Mouse (Mus musculus): ENCODE measurements around the gene Amigo1. TPM values are rescaled to one million over a fixed set of nuclear protein-coding genes. Genes with fewer than 3 reads are reported as not detected.

Amigo1 gene
- total and polyA plus RNA-seq, 3 experiments, result 4.6 to 9.5 TPM; not detected in 1

DNA sequence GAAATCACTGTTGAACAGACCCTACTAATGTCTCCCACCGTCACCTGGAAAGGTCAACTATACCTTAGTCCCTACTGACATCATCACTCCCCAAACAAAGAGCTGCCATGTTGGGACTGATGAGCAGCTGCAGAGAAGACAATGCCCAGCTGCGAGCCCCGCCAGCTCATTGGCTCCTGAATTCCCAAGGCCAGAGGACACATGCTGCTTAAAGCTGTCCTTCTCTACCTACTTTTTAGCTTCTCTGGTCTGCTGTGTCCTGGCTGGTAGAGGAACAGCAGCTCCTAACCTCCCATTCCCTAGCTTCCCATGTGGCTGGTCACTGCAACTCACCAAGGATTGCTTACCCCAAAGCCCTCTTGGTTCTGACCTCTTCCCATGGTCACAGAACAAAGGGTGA lies 33.8 kb upstream of the Amigo1 start:
- H3K9ac ChIP-seq (ENCODE audit: control insufficient read depth, low read depth, low read length, poor library complexity, severe bottlenecking), result no peak overlapping the region
- no peak overlapping the region for H3K27ac ChIP-seq (ENCODE audit: control insufficient read depth, low read depth, low read length)
- no peak for DNase-seq (ENCODE audit: low read depth, low spot score)
- peaks cover 2 to 7% of the 10 kb centered on the region in 2 experiments; a peak in 2 of 4 replicates for H3K27me3 ChIP-seq (ENCODE audit: control insufficient read depth in 1 of 2, insufficient read depth in 2 of 2, low read length in 2 of 2)
- TF ChIP-seq HCFC1 (IDR thresholded peaks at IDR 0.05; ENCODE audit: low read depth, low read length) (no peak), MYB (IDR thresholded peaks at IDR 0.05; ENCODE audit: low read depth, low read length) (no peak), E2F4 (IDR thresholded peaks at IDR 0.05; ENCODE audit: borderline replicate concordance, low read depth, low read length) (no peak), MEF2A (IDR thresholded peaks at IDR 0.05; ENCODE audit: extremely low read depth, insufficient replicate concordance, low read depth, low read length, poor library complexity, severe bottlenecking) (no peak), POLR2AphosphoS2 (IDR thresholded peaks at IDR 0.05; ENCODE audit: low read length) (no peak), EP300 (IDR thresholded peaks at IDR 0.05; ENCODE audit: low read depth in 1 of 2, low read length in 2 of 2) (no peak), SIN3A (IDR thresholded peaks at IDR 0.05; ENCODE audit: low read length) (no peak), MYC (IDR thresholded peaks at IDR 0.05; ENCODE audit: low read depth, low read length) (no peak), CHD2 (IDR thresholded peaks at IDR 0.05; ENCODE audit: low read length) (no peak), TAL1 (IDR thresholded peaks at IDR 0.05; ENCODE audit: low read length) (no peak), ZKSCAN1 (IDR thresholded peaks at IDR 0.05; ENCODE audit: low read depth, low read length) (no peak), MAFK (IDR thresholded peaks at IDR 0.05; ENCODE audit: borderline replicate concordance, low read depth, low read length) (no peak), CHD1 (IDR thresholded peaks at IDR 0.05; ENCODE audit: low read depth, low read length) (no peak), ETS1 (IDR thresholded peaks at IDR 0.05; ENCODE audit: low read depth, low read length) (no peak), GABPA (IDR thresholded peaks at IDR 0.05; ENCODE audit: low read depth, low read length) (no peak), BHLHE40 (IDR thresholded peaks at IDR 0.05; ENCODE audit: borderline replicate concordance, low read depth, low read length) (no peak)
- H3K36me3 ChIP-seq (ENCODE audit: control insufficient read depth in 1 of 2, insufficient read depth in 2 of 2, low read length in 2 of 2), result 0 out of 4 replicates have a peak, but pooled peaks cover 0 to 2% of the 10 kb centered on the region in 2 experiments
- no peak overlapping the region for H3K4me3 ChIP-seq (ENCODE audit: control insufficient read depth in 1 of 2, insufficient read depth in 1 of 2, low read depth in 2 of 2, low read length in 2 of 2)
- peaks cover 0 to 3% of the 10 kb centered on the region in 2 experiments; a peak in 1 of 4 replicates for H3K4me1 ChIP-seq (ENCODE audit: control insufficient read depth in 1 of 2, insufficient read depth in 2 of 2, low read length in 2 of 2)
- H3K9me3 ChIP-seq (replicated peaks; ENCODE audit: insufficient read depth, low read length), result no peaks in the 10 kb centered on the region
- no peaks in the 10 kb centered on the region for H3K79me2 ChIP-seq (ENCODE audit: control insufficient read depth, insufficient read depth, low read length, poor library complexity)

DNA sequence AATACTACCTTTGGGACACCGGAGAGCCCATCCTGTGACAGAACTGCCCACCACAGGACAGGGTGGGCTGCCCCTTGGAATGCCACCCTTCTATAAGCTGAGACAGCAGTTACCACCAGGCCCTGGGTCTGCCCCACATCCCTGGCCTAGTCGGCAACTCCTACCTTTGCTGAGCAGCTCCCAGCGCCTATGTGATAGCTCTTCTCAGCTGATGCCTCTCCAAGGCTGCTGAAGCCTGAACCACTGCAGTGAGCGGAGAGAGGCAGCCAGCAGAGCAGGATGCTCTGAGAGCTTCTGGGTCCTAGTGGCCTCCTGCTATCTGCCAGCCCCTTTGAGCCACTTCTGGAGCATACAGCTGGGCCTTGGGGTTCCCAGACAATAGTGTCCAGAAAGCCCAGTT lies 31.5 kb upstream of the Amigo1 start, which contains the start of gene Gpr61:
Gpr61 (minus strand) TSS at position 227 of the 400 bp plus-strand sequence.
- H3K27me3 ChIP-seq (ENCODE audit: control insufficient read depth in 1 of 2, insufficient read depth in 2 of 2, low read length in 2 of 2), result peaks cover 2 to 7% of the 10 kb centered on the region in 2 experiments; a peak in 3 of 4 replicates
- DNase-seq (ENCODE audit: low read depth, low spot score), result no peak

More for the DNA sequence above, 31.5 kb upstream of the Amigo1 start, which contains the start of gene Gpr61:
- Histone ChIP-seq H3K9me3 (replicated peaks; ENCODE audit: insufficient read depth, low read length) (no peaks in the 10 kb centered on the region), H3K4me3 (ENCODE audit: control insufficient read depth in 1 of 2, insufficient read depth in 1 of 2, low read depth in 2 of 2, low read length in 2 of 2) (no peak within 1 kb of the TSS), H3K9ac (ENCODE audit: control insufficient read depth, low read depth, low read length, poor library complexity, severe bottlenecking) (no peak within 1 kb of the TSS), H3K27ac (ENCODE audit: control insufficient read depth, low read depth, low read length) (no peak within 1 kb of the TSS), H3K79me2 (ENCODE audit: control insufficient read depth, insufficient read depth, low read length, poor library complexity) (no peaks in the 10 kb centered on the region), H3K36me3 (ENCODE audit: control insufficient read depth in 1 of 2, insufficient read depth in 2 of 2, low read length in 2 of 2) (no peaks in the 10 kb centered on the region), H3K4me1 (ENCODE audit: control insufficient read depth in 1 of 2, insufficient read depth in 2 of 2, low read length in 2 of 2) (no peaks in the 10 kb centered on the region)
- TF ChIP-seq ZC3H11A (IDR thresholded peaks at IDR 0.05; ENCODE audit: low read depth, low read length) (no peak), RAD21 (IDR thresholded peaks at IDR 0.05; ENCODE audit: low read depth, low read length) (no peak), GABPA (IDR thresholded peaks at IDR 0.05; ENCODE audit: low read depth, low read length) (no peak), USF2 (IDR thresholded peaks at IDR 0.05; ENCODE audit: borderline replicate concordance in 1 of 2, insufficient read depth in 1 of 2, low read depth in 1 of 2, low read length in 2 of 2) (no peak)

Data from MEL (cell line).